Mouse (Mus musculus) adrenal gland, postnatal 4 days (tissue): ENCODE data around the gene Tacstd2. TPM values are rescaled to one million over a fixed set of nuclear protein-coding genes. Genes with fewer than 3 reads are reported as not detected.
"Not testable (repeated sequence)": the region's sequence is repeated elsewhere in the genome, so short reads cannot be mapped to it uniquely, and the experiment has no call there.

Source experiments
- DNase-seq, 2 experiments: peaks; one replicate each; pipeline ENCODE4 v3.0.0; 2021 to 2022; ENCODE audit warnings: low spot score in 2 of 2, mixed read lengths in 2 of 2
- long read RNA-seq, 2 experiments: library from polyadenylated mRNA; stranded (forward); transcript quantifications; one replicate each; pipeline ENCODE4 v2.0.0; 2021
- total RNA-seq, 2 experiments: library from RNA; stranded (reverse); gene quantifications; 2 replicates each; pipeline ENCODE4 v1.2.3; 2021

Gene Tacstd2
- 1 to 10 TPM in 1 of 2 experiments, under 1 TPM in 1; 0.23 to 3.4 TPM for total RNA-seq
- long read RNA-seq, experiment 1 = 0 reads
- long read RNA-seq, experiment 2, transcript Tacstd2-201 (1 exons, 1,735 nt) = major isoform, 7 of 7 reads
- long read RNA-seq, experiment 2, partial matches to known transcripts = 0 of 7 reads
- long read RNA-seq, experiment 2, other reads (novel, unspliced or antisense) = 0 of 7 reads

- no peak for DNase-seq
These were observed at the start of gene Tacstd2 for GRCm38 (mm10) chr6:67535777-67536054. TSS of gene Tacstd2 (minus strand) at chr6:67535796.

- no peak for DNase-seq
These were observed 30.7 kb upstream of the Tacstd2 start for GRCm38 (mm10) chr6:67566270-67566669.

- no peak for DNase-seq
These were observed 19.8 kb upstream of the Tacstd2 start for GRCm38 (mm10) chr6:67555376-67555775.

GRCm38 (mm10) chr6:67549550-67549949, 14.0 kb upstream of the Tacstd2 start:
- no peak for DNase-seq

- DNase-seq = no peak
These were observed 405 bp downstream of the Tacstd2 start for GRCm38 (mm10) chr6:67535005-67535776.

GRCm38 (mm10) chr6:67534191-67535004, 1.2 kb downstream of the Tacstd2 start:
- no peak for DNase-seq

- no peak for DNase-seq
These were observed 2.7 kb downstream of the Tacstd2 start for GRCm38 (mm10) chr6:67532665-67533440.

GRCm38 (mm10) chr6:67531822-67532162, 3.8 kb downstream of the Tacstd2 start:
- no peak for DNase-seq

- no peak for DNase-seq
These were observed 4.4 kb downstream of the Tacstd2 start for GRCm38 (mm10) chr6:67530992-67531821.

GRCm38 (mm10) chr6:67526356-67526755, 9.2 kb downstream of the Tacstd2 start:
- DNase-seq = no peak

GRCm38 (mm10) chr6:67510752-67511151, 24.8 kb downstream of the Tacstd2 start:
- DNase-seq = no peak

GRCm38 (mm10) chr6:67501938-67502337, 33.7 kb downstream of the Tacstd2 start:
- not testable (repeated sequence) for DNase-seq

GRCm38 (mm10) chr6:67491755-67492154, 43.8 kb downstream of the Tacstd2 start, which contains the start of gene Il23r:
TSS of gene Il23r (minus strand) at chr6:67491855.
- DNase-seq = no peak

Other genes starting within 250 kb of the Tacstd2 start
- gene Il12rb2, start 159.6 kb downstream of the Tacstd2 start, total RNA-seq = under 1 TPM; 0.14 to 0.31 TPM
- under 1 TPM; 0.28 to 0.39 TPM for gene Il23r, start 43.9 kb downstream of the Tacstd2 start, total RNA-seq